Mouse (Mus musculus) liver, embryonic 14.5 days (tissue): ENCODE measurements around the gene Tmem191c.

Experiments used
- CTCF ChIP-seq: IDR thresholded peaks from 2 replicates; pipeline ENCODE4 v1.5.1; 2016; ENCODE audit warnings: antibody characterized with exemption, low read depth, control low read depth
- EP300 ChIP-seq: IDR thresholded peaks from 2 replicates; pipeline ENCODE4 v1.6.1; 2016; ENCODE audit warnings: antibody characterized with exemption, low read depth

GRCm38 (mm10) chr16:17324745-17325144, 48.9 kb downstream of the Tmem191c start:
- TF ChIP-seq CTCF (no peak), EP300 (no peak)
